Mouse (Mus musculus): Measurements from ENCODE around the gene Dpf1.
A peak's percentile ranks its signal among the peaks of the same experiment; 100 is the strongest.

Dpf1 gene

GRCm38 (mm10) chr7:29303738-29304462, at the start of gene Dpf1:
Gene Dpf1 (plus strand): TSS chr7:29303951.
- peak; percentile 90 for DNase-seq

GRCm38 (mm10) chr7:29255875-29256274, 47.9 kb upstream of the Dpf1 start:
- no peak for DNase-seq

GRCm38 (mm10) chr7:29257368-29257767, 46.4 kb upstream of the Dpf1 start:
- DNase-seq, result no peak

GRCm38 (mm10) chr7:29259781-29260730, 43.7 kb upstream of the Dpf1 start:
- no peak for DNase-seq

GRCm38 (mm10) chr7:29262151-29262550, 41.6 kb upstream of the Dpf1 start:
- DNase-seq, result no peak

- no peak for DNase-seq
These were observed 39.9 kb upstream of the Dpf1 start for GRCm38 (mm10) chr7:29263831-29264230.

GRCm38 (mm10) chr7:29265636-29266035, 38.1 kb upstream of the Dpf1 start:
- no peak for DNase-seq

GRCm38 (mm10) chr7:29266931-29267330, 36.8 kb upstream of the Dpf1 start:
- DNase-seq, result no peak

GRCm38 (mm10) chr7:29270445-29270844, 33.3 kb upstream of the Dpf1 start:
- DNase-seq, result no peak

- no peak for DNase-seq
These were observed 31.9 kb upstream of the Dpf1 start for GRCm38 (mm10) chr7:29271687-29272465.

- DNase-seq, result no peak
These were observed 27.0 kb upstream of the Dpf1 start for GRCm38 (mm10) chr7:29276715-29277114.

- no peak for DNase-seq
These were observed 26.2 kb upstream of the Dpf1 start for GRCm38 (mm10) chr7:29277510-29277909.

- no peak for DNase-seq
These were observed 24.5 kb upstream of the Dpf1 start for GRCm38 (mm10) chr7:29279261-29279660.

GRCm38 (mm10) chr7:29279924-29280323, 23.8 kb upstream of the Dpf1 start:
- no peak for DNase-seq

- DNase-seq, result peak; percentile 57
These were observed 22.9 kb upstream of the Dpf1 start for GRCm38 (mm10) chr7:29280801-29281200.

GRCm38 (mm10) chr7:29281201-29282073, 22.3 kb upstream of the Dpf1 start, which contains the start of gene Spint2:
Gene Spint2 (minus strand): TSS chr7:29281912.
- peak; percentile 83 for DNase-seq

GRCm38 (mm10) chr7:29282074-29282554, 21.6 kb upstream of the Dpf1 start:
- no peak for DNase-seq

- DNase-seq, result no peak
These were observed 19.9 kb upstream of the Dpf1 start for GRCm38 (mm10) chr7:29283876-29284275.

GRCm38 (mm10) chr7:29284523-29284922, 19.2 kb upstream of the Dpf1 start:
- DNase-seq, result no peak

GRCm38 (mm10) chr7:29287481-29287880, 16.3 kb upstream of the Dpf1 start:
- DNase-seq, result no peak

GRCm38 (mm10) chr7:29288079-29288478, 15.7 kb upstream of the Dpf1 start:
- peak; percentile 8 for DNase-seq
